Mouse (Mus musculus) MEL (cell line): ENCODE measurements at regions not wholly inside any gene's neighbourhood (a gene's known extent, or its start where the extent isn't known, plus 50 kb on each side); places are given as distances from the start of the nearest gene placed in this dataset.

Source experiments
- DNase-seq: peaks from one replicate; pipeline ENCODE4 v3.0.0; 2011; ENCODE audit warnings: low read depth, low spot score
- H3K27ac ChIP-seq: 2 replicates; pipeline ENCODE4 v1.5.1; 2012; ENCODE audit warnings: low read depth, mild to moderate bottlenecking, control low read depth, low read length, moderate library complexity; ENCODE audit not compliant: control insufficient read depth
- H3K27me3 ChIP-seq, 2 experiments: fragments of 150-350 bp in 1 of 2; sonication (generic) in 1 of 2; 2 replicates each; pipeline ENCODE4 v1.6.1; 2012; ENCODE audit warnings: low read length in 2 of 2, mild to moderate bottlenecking in 2 of 2, improper control_type of control experiment in 1 of 2, moderate library complexity in 1 of 2; ENCODE audit not compliant: insufficient read depth in 2 of 2, control insufficient read depth in 1 of 2
- H3K36me3 ChIP-seq, 2 experiments: 2 replicates each; pipeline ENCODE4 v1.6.1; 2012 to 2014; ENCODE audit warnings: low read length in 2 of 2, improper control_type of control experiment in 1 of 2, inconsistent platforms in 1 of 2, mild to moderate bottlenecking in 1 of 2; ENCODE audit not compliant: insufficient read depth in 2 of 2, control insufficient read depth in 1 of 2
- H3K4me1 ChIP-seq, 2 experiments: fragments of 150-350 bp in 1 of 2; sonication (generic) in 1 of 2; 2 replicates each; pipeline ENCODE4 v1.6.1; 2012; ENCODE audit warnings: low read length in 2 of 2, improper control_type of control experiment in 1 of 2, mild to moderate bottlenecking in 1 of 2; ENCODE audit not compliant: insufficient read depth in 2 of 2, control insufficient read depth in 1 of 2
- H3K4me3 ChIP-seq, 2 experiments: fragments of 150-350 bp in 1 of 2; sonication (generic) in 1 of 2; 2 replicates each; pipeline ENCODE4 v1.5.1; 2012; ENCODE audit warnings: low read depth in 2 of 2, low read length in 2 of 2, mild to moderate bottlenecking in 2 of 2, moderate library complexity in 2 of 2, control low read depth in 1 of 2, improper control_type of control experiment in 1 of 2; ENCODE audit not compliant: control insufficient read depth in 1 of 2, insufficient read depth in 1 of 2
- H3K79me2 ChIP-seq: 2 replicates; pipeline ENCODE4 v1.6.1; 2012; ENCODE audit warnings: mild to moderate bottlenecking, low read length, moderate library complexity; ENCODE audit not compliant: control insufficient read depth, poor library complexity, insufficient read depth
- H3K9ac ChIP-seq: 2 replicates; pipeline ENCODE4 v1.6.1; 2012; ENCODE audit warnings: low read depth, mild to moderate bottlenecking, control low read depth, low read length, moderate library complexity; ENCODE audit not compliant: control insufficient read depth, poor library complexity, severe bottlenecking
- H3K9me3 ChIP-seq: fragments of 150-350 bp; sonication (generic); replicated peaks from 2 replicates; pipeline ENCODE4 v1.6.1; 2012; ENCODE audit warnings: mild to moderate bottlenecking, low read length, improper control_type of control experiment, moderate library complexity; ENCODE audit not compliant: insufficient read depth
- CHD1 ChIP-seq: IDR thresholded peaks from 2 replicates; pipeline ENCODE4 v1.6.1; 2012; ENCODE audit warnings: low read depth, mild to moderate bottlenecking, inconsistent platforms, low read length, improper control_type of control experiment
- CHD2 ChIP-seq: IDR thresholded peaks from 2 replicates; pipeline ENCODE4 v1.6.1; 2011; ENCODE audit warnings: low read length, improper control_type of control experiment
- E2F4 ChIP-seq: IDR thresholded peaks from 2 replicates; pipeline ENCODE4 v1.6.1; 2011; ENCODE audit warnings: low read depth, low read length, improper control_type of control experiment, borderline replicate concordance
- ELF1 ChIP-seq: IDR thresholded peaks from 2 replicates; pipeline ENCODE4 v1.6.1; 2014; ENCODE audit warnings: low read depth, mild to moderate bottlenecking, inconsistent platforms, low read length, improper control_type of control experiment, moderate library complexity
- HCFC1 ChIP-seq: IDR thresholded peaks from 2 replicates; pipeline ENCODE4 v1.6.1; 2012; ENCODE audit warnings: low read depth, mild to moderate bottlenecking, inconsistent platforms, low read length, improper control_type of control experiment, moderate library complexity
- KAT2A ChIP-seq: conservative IDR thresholded peaks from 2 replicates; pipeline ENCODE4 v1.6.1; 2012; ENCODE audit warnings: low read depth, low read length, improper control_type of control experiment, inconsistent platforms
- MAFK ChIP-seq: IDR thresholded peaks from 2 replicates; pipeline ENCODE4 v1.6.1; 2011; ENCODE audit warnings: low read depth, mild to moderate bottlenecking, low read length, improper control_type of control experiment, borderline replicate concordance
- MYC ChIP-seq: IDR thresholded peaks from 2 replicates; pipeline ENCODE4 v1.6.1; 2011; ENCODE audit warnings: low read depth, mild to moderate bottlenecking, low read length, improper control_type of control experiment, moderate library complexity
- NELFE ChIP-seq: IDR thresholded peaks from 2 replicates; pipeline ENCODE4 v1.6.1; 2011; ENCODE audit warnings: low read depth, low read length, improper control_type of control experiment
- NRF1 ChIP-seq: IDR thresholded peaks from 2 replicates; pipeline ENCODE4 v1.6.1; 2014; ENCODE audit warnings: low read depth, mild to moderate bottlenecking, inconsistent platforms, low read length, improper control_type of control experiment, moderate library complexity; ENCODE audit not compliant: poor library complexity, insufficient read depth, severe bottlenecking
- POLR2AphosphoS5 ChIP-seq: IDR thresholded peaks from 2 replicates; pipeline ENCODE4 v1.6.1; 2012; ENCODE audit warnings: low read depth, borderline replicate concordance, mild to moderate bottlenecking, inconsistent platforms, low read length, moderate library complexity, mixed read lengths
- RAD21 ChIP-seq: IDR thresholded peaks from 2 replicates; pipeline ENCODE4 v1.6.1; 2011; ENCODE audit warnings: mild to moderate bottlenecking, low read depth, low read length, improper control_type of control experiment
- SMC3 ChIP-seq: IDR thresholded peaks from 2 replicates; pipeline ENCODE4 v1.6.1; 2011; ENCODE audit warnings: low read depth, low read length, improper control_type of control experiment
- TBP ChIP-seq: IDR thresholded peaks from 2 replicates; pipeline ENCODE4 v1.8.0; 2011; ENCODE audit warnings: low read depth, low read length, improper control_type of control experiment
- TCF12 ChIP-seq: IDR thresholded peaks from 2 replicates; pipeline ENCODE4 v1.6.1; 2014; ENCODE audit warnings: low read depth, mild to moderate bottlenecking, inconsistent platforms, low read length, improper control_type of control experiment, moderate library complexity
- UBTF ChIP-seq: IDR thresholded peaks from 2 replicates; pipeline ENCODE4 v1.6.1; 2012; ENCODE audit warnings: low read depth, mild to moderate bottlenecking, inconsistent platforms, low read length, improper control_type of control experiment, moderate library complexity, borderline replicate concordance; ENCODE audit not compliant: insufficient read depth
- ZMIZ1 ChIP-seq: IDR thresholded peaks from 2 replicates; pipeline ENCODE4 v1.6.1; 2012; ENCODE audit warnings: low read depth, mild to moderate bottlenecking, inconsistent platforms, low read length, improper control_type of control experiment, moderate library complexity
- ZNF384 ChIP-seq: IDR thresholded peaks from 2 replicates; pipeline ENCODE4 v1.6.1; 2012; ENCODE audit warnings: low read depth, mild to moderate bottlenecking, inconsistent platforms, low read length, improper control_type of control experiment

DNA sequence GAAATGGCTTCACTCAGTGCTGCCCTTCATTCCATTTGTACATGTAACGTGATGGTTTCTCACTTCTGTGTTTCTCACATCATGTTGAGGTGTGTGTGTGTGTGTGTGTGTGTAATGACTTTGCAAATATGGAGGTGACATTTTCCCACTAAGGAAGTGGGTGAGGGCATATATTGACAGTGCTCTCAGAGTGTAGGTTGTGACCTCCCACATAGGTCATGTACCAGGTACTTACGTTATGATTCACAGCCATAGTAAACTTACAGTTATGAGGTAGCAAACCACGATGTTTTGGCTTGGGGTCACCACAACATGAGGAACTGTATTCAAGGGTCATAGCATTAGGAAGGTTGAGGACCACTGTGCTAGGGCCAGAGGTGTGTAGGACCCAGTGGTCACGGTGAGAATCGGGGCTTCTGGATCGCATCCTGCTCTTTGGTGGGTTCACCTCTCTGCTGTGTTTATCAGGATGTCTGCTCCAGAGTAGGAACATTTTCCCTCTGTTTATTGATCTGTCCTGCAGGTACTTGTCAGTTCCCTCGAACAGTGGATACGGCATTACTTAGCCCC is 238.7 kb upstream of the Cxcr4 start:
- Histone ChIP-seq H3K36me3 (0 out of 4 replicates have a peak, but pooled peaks cover 0 to 2% of the 10 kb centered on the region in 2 experiments), H3K27me3 (peaks cover 0 to 6% of the 10 kb centered on the region in 2 experiments), H3K9ac (no peak overlapping the region), H3K4me1 (peaks cover 0 to 6% of the 10 kb centered on the region in 2 experiments; a peak in 2 of 4 replicates), H3K4me3 (no peak overlapping the region), H3K27ac (no peak overlapping the region), H3K9me3 (no peaks in the 10 kb centered on the region), H3K79me2 (no peaks in the 10 kb centered on the region)
- no peak for TF ChIP-seq KAT2A
- DNase-seq: no peak

DNA sequence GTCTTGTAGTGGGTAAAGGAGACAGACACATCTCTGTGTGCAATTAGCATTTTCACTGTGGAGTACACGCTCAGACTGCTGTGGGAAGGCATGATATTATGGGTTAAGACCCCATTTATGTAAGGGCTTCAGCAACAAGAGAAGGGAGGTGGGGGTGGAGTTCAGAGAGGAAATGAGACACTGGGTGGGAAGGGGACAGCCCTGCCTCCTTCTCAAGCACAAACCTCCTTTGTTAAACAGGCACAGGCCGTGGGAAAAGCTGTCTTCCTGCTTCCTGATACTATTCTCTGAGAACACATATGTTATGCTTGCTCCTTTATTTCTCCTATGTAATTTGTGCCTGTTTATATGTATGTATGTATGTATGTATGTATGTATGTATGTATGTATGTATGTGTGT is 237.4 kb upstream of the Cxcr4 start:
- Histone ChIP-seq H3K4me3 (no peak overlapping the region), H3K9ac (no peak overlapping the region), H3K27me3 (peaks cover 0 to 6% of the 10 kb centered on the region in 2 experiments; a peak in 3 of 4 replicates), H3K79me2 (no peaks in the 10 kb centered on the region), H3K27ac (no peak overlapping the region), H3K9me3 (no peaks in the 10 kb centered on the region), H3K4me1 (peaks cover 0 to 6% of the 10 kb centered on the region in 2 experiments; a peak in 2 of 4 replicates), H3K36me3 (0 out of 4 replicates have a peak, but pooled peaks cover 0 to 2% of the 10 kb centered on the region in 2 experiments)
- no peak for DNase-seq
- no peak for TF ChIP-seq HCFC1
- TF ChIP-seq SMC3: no peak
- no peak for TF ChIP-seq POLR2AphosphoS5
- no peak for TF ChIP-seq MYC
- no peak for TF ChIP-seq MAFK
- no peak for TF ChIP-seq TBP
- no peak for TF ChIP-seq E2F4
- no peak for TF ChIP-seq ZNF384
- no peak for TF ChIP-seq ELF1
- no peak for TF ChIP-seq CHD1
- no peak for TF ChIP-seq UBTF
- no peak for TF ChIP-seq TCF12
- no peak for TF ChIP-seq RAD21
- no peak for TF ChIP-seq ZMIZ1
- no peak for TF ChIP-seq NRF1
- TF ChIP-seq CHD2: no peak
- TF ChIP-seq NELFE: no peak
